Mouse (Mus musculus): Measurements from ENCODE around the gene Aloxe3. TPM values are rescaled to one million over a fixed set of nuclear protein-coding genes. Genes with fewer than 3 reads are reported as not detected.

The Aloxe3 gene
- not detected in 2 replicates for polyA plus RNA-seq (2012; ENCODE audit: low replicate concordance)

GRCm38 (mm10) chr11:69125852-69125918 lies at the start of gene Aloxe3:
Gene Aloxe3 (plus strand): TSS chr11:69125896.

GRCm38 (mm10) chr11:69088103-69088855 lies 37.4 kb upstream of the Aloxe3 start, which contains the start of gene Vamp2:
Gene Vamp2 (plus strand): TSS chr11:69088490.

GRCm38 (mm10) chr11:69094697-69095429 lies 30.8 kb upstream of the Aloxe3 start, which contains the start of gene Per1:
Gene Per1 (plus strand): TSS chr11:69095217.

GRCm38 (mm10) chr11:69120221-69121000 lies 5.3 kb upstream of the Aloxe3 start, which contains the start of gene Hes7:
Gene Hes7 (plus strand): TSS chr11:69120404.

GRCm38 (mm10) chr11:69122336-69122951 lies 3.3 kb upstream of the Aloxe3 start, which contains the start of gene 9130213A22Rik:
Gene 9130213A22Rik (minus strand): TSS chr11:69122589.

GRCm38 (mm10) chr11:69156800-69157199 lies 31.1 kb downstream of the Aloxe3 start, which contains the start of gene Alox12b:
Gene Alox12b (plus strand): TSS chr11:69156989.

GRCm38 (mm10) chr11:69197743-69198142 lies 72.0 kb downstream of the Aloxe3 start, which contains the start of gene Alox8:
Gene Alox8 (minus strand): TSS chr11:69197843.

Other genes starting within 250 kb of the Aloxe3 start
- gene Rnf222, start 237.3 kb upstream of the Aloxe3 start, polyA plus RNA-seq (2012; ENCODE audit: low replicate concordance) = 0.11 TPM in 1 of 2 replicates, not detected in the other
- 24.0 and 24.7 TPM in 2 replicates for gene Rpl26, start 224.3 kb upstream of the Aloxe3 start, polyA plus RNA-seq (2012; ENCODE audit: low replicate concordance)
- not detected in 2 replicates for gene Odf4, start 198.8 kb upstream of the Aloxe3 start, polyA plus RNA-seq (2012; ENCODE audit: low replicate concordance)
- gene Arhgef15, start 168.4 kb upstream of the Aloxe3 start, polyA plus RNA-seq (2012; ENCODE audit: low replicate concordance) = 3.3 and 5.0 TPM in 2 replicates
- gene Slc25a35, start 157.8 kb upstream of the Aloxe3 start, polyA plus RNA-seq (2012; ENCODE audit: low replicate concordance) = 2.5 and 3.8 TPM in 2 replicates
- gene Rangrf, start 150.7 kb upstream of the Aloxe3 start, polyA plus RNA-seq (2012; ENCODE audit: low replicate concordance) = 7.2 and 18.7 TPM in 2 replicates
- 16.5 and 37.1 TPM in 2 replicates for gene Pfas, start 117.4 kb upstream of the Aloxe3 start, polyA plus RNA-seq (2012; ENCODE audit: low replicate concordance)
- 21.6 and 80.9 TPM in 2 replicates for gene Ctc1, start 110.0 kb upstream of the Aloxe3 start, polyA plus RNA-seq (2012; ENCODE audit: low replicate concordance)
- 238 and 240 TPM in 2 replicates for gene Aurkb, start 80.2 kb upstream of the Aloxe3 start, polyA plus RNA-seq (2012; ENCODE audit: low replicate concordance)
- gene Borcs6, start 66.2 kb upstream of the Aloxe3 start, polyA plus RNA-seq (2012; ENCODE audit: low replicate concordance) = 21.2 and 47.5 TPM in 2 replicates
- gene Tmem107, start 55.1 kb upstream of the Aloxe3 start, polyA plus RNA-seq (2012; ENCODE audit: low replicate concordance) = 75.9 and 115 TPM in 2 replicates
- gene Vamp2, start 37.4 kb upstream of the Aloxe3 start, polyA plus RNA-seq (2012; ENCODE audit: low replicate concordance) = 88.7 and 137 TPM in 2 replicates
- 33.5 and 34.6 TPM in 2 replicates for gene Per1, start 30.7 kb upstream of the Aloxe3 start, polyA plus RNA-seq (2012; ENCODE audit: low replicate concordance)
- gene Hes7, start 5.5 kb upstream of the Aloxe3 start, polyA plus RNA-seq (2012; ENCODE audit: low replicate concordance) = 0.37 TPM in 1 of 2 replicates, not detected in the other
- not detected in 2 replicates for gene 9130213A22Rik, start 3.3 kb upstream of the Aloxe3 start, polyA plus RNA-seq (2012; ENCODE audit: low replicate concordance)
- not detected in 2 replicates for gene Alox12b, start 31.1 kb downstream of the Aloxe3 start, polyA plus RNA-seq (2012; ENCODE audit: low replicate concordance)
- gene Alox8, start 71.9 kb downstream of the Aloxe3 start, polyA plus RNA-seq (2012; ENCODE audit: low replicate concordance) = 0.09 and 0.28 TPM in 2 replicates
- gene Gucy2e, start 111.1 kb downstream of the Aloxe3 start, polyA plus RNA-seq (2012; ENCODE audit: low replicate concordance) = 0.02 TPM in 1 of 2 replicates, not detected in the other
- 20.6 and 44.9 TPM in 2 replicates for gene Cntrob, start 197.9 kb downstream of the Aloxe3 start, polyA plus RNA-seq (2012; ENCODE audit: low replicate concordance)
- gene Trappc1, start 198.1 kb downstream of the Aloxe3 start, polyA plus RNA-seq (2012; ENCODE audit: low replicate concordance) = 2.2 and 6.8 TPM in 2 replicates
- 0.11 and 0.39 TPM in 2 replicates for gene Kcnab3, start 200.4 kb downstream of the Aloxe3 start, polyA plus RNA-seq (2012; ENCODE audit: low replicate concordance)
- gene Rnf227, start 214.6 kb downstream of the Aloxe3 start, polyA plus RNA-seq (2012; ENCODE audit: low replicate concordance) = 1.0 and 2.3 TPM in 2 replicates
- gene Chd3, start 243.5 kb downstream of the Aloxe3 start, polyA plus RNA-seq (2012; ENCODE audit: low replicate concordance) = 144 and 249 TPM in 2 replicates